Mouse (Mus musculus) spleen, adult 12 weeks (tissue): ENCODE results near the gene Zap70.

Source experiments
- DNase-seq: peaks from one replicate; pipeline ENCODE4 v3.0.0; 2022; ENCODE audit warnings: low spot score

Zap70 gene

GRCm38 (mm10) chr1:36830913-36831866, 69.6 kb downstream of the Zap70 start:
- no peak for DNase-seq
